Mouse (Mus musculus) urinary bladder, postnatal 10 days (tissue): ENCODE measurements around the gene Zfp14.

Experiments
- DNase-seq: peaks from one replicate; pipeline ENCODE4 v3.0.0; 2022; ENCODE audit warnings: low spot score

The Zfp14 gene

GRCm38 (mm10) chr7:30050882-30051548, at the start of gene Zfp14:
TSS of gene Zfp14 (minus strand) at chr7:30051380.
- peak; percentile 42 for DNase-seq

- no peak for DNase-seq
Observed at GRCm38 (mm10) chr7:30099297-30099696, 48.1 kb upstream of the Zfp14 start.

- no peak for DNase-seq
Observed at GRCm38 (mm10) chr7:30095551-30096125, 44.5 kb upstream of the Zfp14 start.

- DNase-seq, result peak; percentile 70
Observed at GRCm38 (mm10) chr7:30094646-30095429, 43.7 kb upstream of the Zfp14 start, which contains the start of gene Zfp260. TSS of gene Zfp260 (plus strand) at chr7:30094777.

- no peak for DNase-seq
Observed at GRCm38 (mm10) chr7:30093918-30094415, 42.8 kb upstream of the Zfp14 start.

- no peak for DNase-seq
Observed at GRCm38 (mm10) chr7:30092666-30093065, 41.5 kb upstream of the Zfp14 start.

- DNase-seq, result no peak
Observed at GRCm38 (mm10) chr7:30090970-30091585, 39.9 kb upstream of the Zfp14 start.

- DNase-seq, result peak; percentile 78
Observed at GRCm38 (mm10) chr7:30090092-30090969, 39.2 kb upstream of the Zfp14 start, which contains the start of the genes Gm26920 and Zfp566. TSS of gene Gm26920 (minus strand) at chr7:30090410. TSS of gene Zfp566 (minus strand) at chr7:30090527.

- DNase-seq, result no peak
Observed at GRCm38 (mm10) chr7:30089405-30089804, 38.2 kb upstream of the Zfp14 start.

GRCm38 (mm10) chr7:30086524-30086923, 35.3 kb upstream of the Zfp14 start:
- no peak for DNase-seq

- peak; percentile 30 for DNase-seq
Observed at GRCm38 (mm10) chr7:30072146-30073028, 21.2 kb upstream of the Zfp14 start, which contains the start of gene Zfp82. TSS of gene Zfp82 (minus strand) at chr7:30072900.

GRCm38 (mm10) chr7:30064622-30065021, 13.4 kb upstream of the Zfp14 start:
- DNase-seq, result no peak

GRCm38 (mm10) chr7:30062478-30062877, 11.3 kb upstream of the Zfp14 start:
- no peak for DNase-seq

GRCm38 (mm10) chr7:30060341-30060740, 9.2 kb upstream of the Zfp14 start:
- no peak for DNase-seq

- DNase-seq, result no peak
Observed at GRCm38 (mm10) chr7:30053591-30053990, 2.4 kb upstream of the Zfp14 start.

GRCm38 (mm10) chr7:30048126-30048525, 3.1 kb downstream of the Zfp14 start:
- no peak for DNase-seq

GRCm38 (mm10) chr7:30044354-30044753, 6.8 kb downstream of the Zfp14 start:
- no peak for DNase-seq

- DNase-seq, result no peak
Observed at GRCm38 (mm10) chr7:30034331-30034730, 16.8 kb downstream of the Zfp14 start.

- DNase-seq, result no peak
Observed at GRCm38 (mm10) chr7:30031379-30031778, 19.8 kb downstream of the Zfp14 start.

GRCm38 (mm10) chr7:30030677-30031076, 20.5 kb downstream of the Zfp14 start:
- no peak for DNase-seq
